Mouse (Mus musculus) forebrain, embryonic 14.5 days (tissue): ENCODE data around the gene Rreb1. TPM values are rescaled to one million over a fixed set of nuclear protein-coding genes. Genes with fewer than 3 reads are reported as not detected.

Source experiments
- ATAC-seq: fragments of 200-750 bp; cut with Nextera tagmentation; 2 replicates; pipeline ENCODE4 v1.8.0; 2017; ENCODE audit warnings: mild to moderate bottlenecking, moderate library complexity
- DNase-seq: peaks from one replicate; pipeline ENCODE4 v3.0.0-alpha.2; 2015; ENCODE audit warnings: low spot score
- H3K27ac ChIP-seq: fragments of 300-500 bp; sonication (generic); 2 replicates; pipeline ENCODE4 v1.5.1; 2014; ENCODE audit warnings: low read depth, mild to moderate bottlenecking, control low read depth, low read length, moderate library complexity
- H3K27me3 ChIP-seq: fragments of 300-500 bp; sonication (generic); replicated peaks from 2 replicates; pipeline ENCODE4 v1.6.1; 2014; ENCODE audit warnings: low read length, control low read depth, mixed read lengths; ENCODE audit not compliant: control insufficient read depth, insufficient read depth
- H3K36me3 ChIP-seq: fragments of 300-500 bp; sonication (generic); 2 replicates; pipeline ENCODE4 v1.6.1; 2014; ENCODE audit warnings: low read length, control low read depth; ENCODE audit not compliant: control insufficient read depth, insufficient read depth
- H3K4me1 ChIP-seq: fragments of 300-500 bp; sonication (generic); 2 replicates; pipeline ENCODE4 v1.6.1; 2014; ENCODE audit warnings: antibody characterized with exemption, low read length, control low read depth; ENCODE audit not compliant: control insufficient read depth, insufficient read depth
- H3K4me2 ChIP-seq: fragments of 300-500 bp; sonication (generic); 2 replicates; pipeline ENCODE4 v1.6.1; 2014; ENCODE audit warnings: mild to moderate bottlenecking, control low read depth, low read length
- H3K4me3 ChIP-seq: fragments of 300-500 bp; sonication (generic); 2 replicates; pipeline ENCODE4 v1.5.1; 2014; ENCODE audit warnings: low read depth, low read length, control low read depth
- H3K9ac ChIP-seq: fragments of 300-500 bp; sonication (generic); 2 replicates; pipeline ENCODE4 v1.6.1; 2014; ENCODE audit warnings: mild to moderate bottlenecking, low read length, control low read depth, moderate library complexity
- H3K9me3 ChIP-seq: fragments of 300-500 bp; sonication (generic); replicated peaks from 2 replicates; pipeline ENCODE4 v1.6.1; 2016; ENCODE audit warnings: low read length, control low read depth, mixed read lengths; ENCODE audit not compliant: control insufficient read depth
- WGBS: fragments of 180-500 bp; shearing (Covaris S2); extraction: QIAGEN DNeasy Blood & Tissue Kit; methylation state at CpG from one replicate; pipeline ENCODE4 v1.1.7; 2014; 5-methylcytosine and 5-hydroxymethylcytosine counted together
- polyA plus RNA-seq: library from polyadenylated mRNA; unstranded; fragments of >200 nt; fragmentation: Nextera tagmentation; extraction: Ambion mirVana; gene quantifications from 2 replicates; pipeline ENCODE4 v1.2.1, GENCODE M21; 2014

The Rreb1 gene
- polyA plus RNA-seq, 1 experiment from 2014 or later: 1.5 TPM

- H3K4me2 ChIP-seq: no peak overlapping the region
- WGBS: 85% methylated on average over 2 of the region's 2 CpGs
Measured at GRCm38 (mm10) chr13:37909225-37909624, 131.0 kb downstream of the Rreb1 start.

GRCm38 (mm10) chr13:37912011-37912410 is 133.8 kb downstream of the Rreb1 start:
- no peaks in the 10 kb centered on the region for H3K4me1 ChIP-seq
- DNase-seq (no peak), ATAC-seq (no peak)
- no peaks in the 10 kb centered on the region for H3K27me3 ChIP-seq
- H3K4me2 ChIP-seq: no peak overlapping the region
- H3K27ac ChIP-seq: no peak overlapping the region
- WGBS: 89% methylated on average over 6 of the region's 6 CpGs
- H3K9ac ChIP-seq: no peak overlapping the region
- no peaks in the 10 kb centered on the region for H3K36me3 ChIP-seq
- H3K9me3 ChIP-seq: no peaks in the 10 kb centered on the region
- H3K4me3 ChIP-seq: no peak overlapping the region

More at GRCm38 (mm10) chr13:37909225-37909624, 131.0 kb downstream of the Rreb1 start:
- Histone ChIP-seq H3K9me3 (no peaks in the 10 kb centered on the region), H3K4me3 (no peak overlapping the region), H3K4me1 (no peaks in the 10 kb centered on the region), H3K27me3 (no peaks in the 10 kb centered on the region), H3K9ac (no peak overlapping the region), H3K27ac (no peak overlapping the region), H3K36me3 (no peaks in the 10 kb centered on the region)
- ATAC-seq (no peak), DNase-seq (no peak)

DNA sequence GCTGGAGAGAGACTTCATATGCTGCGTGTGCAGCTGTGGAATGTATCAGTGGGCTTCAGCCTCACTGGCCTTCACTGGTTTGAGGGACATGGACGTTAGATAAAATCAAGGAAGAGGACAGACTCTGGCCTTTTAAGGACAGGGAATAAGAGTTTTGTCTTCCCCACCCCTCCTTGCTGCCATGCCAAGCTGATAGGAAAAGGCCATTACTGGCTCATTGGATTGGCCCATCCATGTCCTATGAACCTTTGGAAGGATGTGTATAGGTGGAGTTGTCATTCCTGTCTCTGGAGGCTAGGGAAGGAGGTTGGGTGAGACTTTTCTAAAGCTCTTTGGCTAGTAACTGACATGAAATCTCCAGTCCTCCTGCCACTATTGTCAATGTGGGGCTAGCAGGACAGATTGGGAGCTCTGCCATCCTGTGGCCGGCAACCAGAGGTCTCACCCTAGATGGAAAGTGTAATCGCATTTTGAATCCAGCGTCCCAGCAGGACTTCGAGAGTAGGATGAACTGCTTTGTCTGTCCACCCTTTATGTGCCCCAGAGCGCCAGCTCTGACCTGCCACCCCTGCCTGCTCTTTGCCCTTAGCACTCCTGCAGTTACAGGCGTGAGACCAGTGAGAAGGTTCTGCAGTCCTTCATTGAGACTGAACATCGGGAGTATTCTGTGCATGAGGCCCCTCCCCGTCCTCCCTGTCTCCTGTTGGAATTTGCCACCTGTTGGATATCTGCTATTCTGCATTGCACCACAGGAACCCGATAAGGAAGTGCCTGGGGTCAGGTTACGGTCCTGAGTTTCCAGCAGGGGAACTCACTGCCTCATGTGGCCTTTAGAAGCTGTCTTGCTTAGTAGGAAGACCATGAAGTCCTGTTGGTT is 134.6 kb downstream of the Rreb1 start:
- DNase-seq: no peak
- Histone ChIP-seq H3K4me2 (no peak overlapping the region), H3K9ac (no peak overlapping the region), H3K27me3 (no peaks in the 10 kb centered on the region), H3K4me3 (no peak overlapping the region), H3K27ac (no peak overlapping the region), H3K4me1 (no peaks in the 10 kb centered on the region), H3K36me3 (no peaks in the 10 kb centered on the region), H3K9me3 (no peaks in the 10 kb centered on the region)
- ATAC-seq: no peak
- 58% methylated on average over 12 of the region's 12 CpGs for WGBS

DNA sequence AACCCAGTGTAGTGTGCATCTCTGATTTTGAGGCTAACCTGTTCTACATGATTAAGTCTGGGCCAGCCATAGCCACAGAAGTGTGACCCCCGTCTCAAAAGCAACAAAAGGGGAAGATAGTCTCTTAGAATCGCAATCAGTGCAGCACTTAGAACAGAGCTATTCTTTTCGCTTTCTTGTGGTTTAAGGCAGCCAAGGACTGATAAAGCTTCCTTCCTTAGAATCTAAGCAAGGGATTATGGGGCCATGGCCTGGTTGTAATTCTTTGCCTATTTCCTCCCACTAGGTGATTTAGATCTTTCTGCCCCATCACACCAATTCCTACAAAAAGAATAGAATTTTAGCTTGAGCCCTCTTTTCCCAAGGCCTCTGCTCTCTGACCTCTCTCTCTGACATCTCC is 135.8 kb downstream of the Rreb1 start:
- Histone ChIP-seq H3K36me3 (no peaks in the 10 kb centered on the region), H3K9me3 (no peaks in the 10 kb centered on the region), H3K27me3 (no peaks in the 10 kb centered on the region), H3K27ac (no peak overlapping the region), H3K9ac (no peak overlapping the region), H3K4me1 (no peaks in the 10 kb centered on the region), H3K4me3 (no peak overlapping the region), H3K4me2 (no peak overlapping the region)
- DNase-seq (no peak), ATAC-seq (no peak)
- WGBS: 62% methylated on average over 3 of the region's 3 CpGs

GRCm38 (mm10) chr13:37918336-37919261 is 140.4 kb downstream of the Rreb1 start:
- ATAC-seq (no peak), DNase-seq (no peak)
- H3K4me3 ChIP-seq: no peak overlapping the region
- H3K9me3 ChIP-seq: no peaks in the 10 kb centered on the region
- 85% methylated on average over 15 of the region's 15 CpGs for WGBS
- no peaks in the 10 kb centered on the region for H3K36me3 ChIP-seq
- H3K4me1 ChIP-seq: no peaks in the 10 kb centered on the region
- H3K27me3 ChIP-seq: no peaks in the 10 kb centered on the region
- H3K9ac ChIP-seq: no peak overlapping the region
- H3K27ac ChIP-seq: no peak overlapping the region
- no peak overlapping the region for H3K4me2 ChIP-seq

GRCm38 (mm10) chr13:37919711-37920277 is 141.6 kb downstream of the Rreb1 start:
- Histone ChIP-seq H3K4me3 (no peak overlapping the region), H3K27ac (no peak overlapping the region), H3K27me3 (no peaks in the 10 kb centered on the region), H3K4me1 (no peaks in the 10 kb centered on the region), H3K4me2 (no peak overlapping the region), H3K9ac (no peak overlapping the region), H3K36me3 (no peaks in the 10 kb centered on the region), H3K9me3 (no peaks in the 10 kb centered on the region)
- DNase-seq: no peak
- ATAC-seq: no peak
- 85% methylated on average over 3 of the region's 3 CpGs for WGBS

DNA sequence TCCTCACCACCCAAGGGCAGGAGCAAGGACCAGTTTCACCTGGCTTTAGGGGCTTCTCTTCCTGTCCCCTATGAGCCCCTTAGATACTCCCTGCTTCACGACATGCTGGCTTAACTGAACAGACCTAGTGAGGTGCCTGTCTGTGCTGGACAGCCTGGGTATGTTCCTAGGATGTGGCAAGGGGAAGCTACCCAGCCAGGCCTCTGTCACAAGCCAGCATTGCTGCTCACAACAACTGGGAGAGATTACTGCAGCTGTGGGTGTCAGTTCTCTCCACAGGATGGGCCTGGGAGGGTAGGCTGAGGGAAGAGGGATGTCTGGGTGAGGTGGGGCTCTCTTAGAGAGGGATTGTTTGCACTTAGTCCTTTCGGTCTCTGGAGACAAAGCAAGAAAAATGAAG is 142.5 kb downstream of the Rreb1 start:
- 13% methylated on average over 2 of the region's 2 CpGs for WGBS
- H3K4me3 ChIP-seq: no peak overlapping the region
- H3K36me3 ChIP-seq: no peaks in the 10 kb centered on the region
- H3K9me3 ChIP-seq: no peaks in the 10 kb centered on the region
- H3K9ac ChIP-seq: no peak overlapping the region
- no peaks in the 10 kb centered on the region for H3K27me3 ChIP-seq
- ATAC-seq (no peak), DNase-seq (no peak)
- no peak overlapping the region for H3K27ac ChIP-seq
- no peaks in the 10 kb centered on the region for H3K4me1 ChIP-seq
- H3K4me2 ChIP-seq: no peak overlapping the region

DNA sequence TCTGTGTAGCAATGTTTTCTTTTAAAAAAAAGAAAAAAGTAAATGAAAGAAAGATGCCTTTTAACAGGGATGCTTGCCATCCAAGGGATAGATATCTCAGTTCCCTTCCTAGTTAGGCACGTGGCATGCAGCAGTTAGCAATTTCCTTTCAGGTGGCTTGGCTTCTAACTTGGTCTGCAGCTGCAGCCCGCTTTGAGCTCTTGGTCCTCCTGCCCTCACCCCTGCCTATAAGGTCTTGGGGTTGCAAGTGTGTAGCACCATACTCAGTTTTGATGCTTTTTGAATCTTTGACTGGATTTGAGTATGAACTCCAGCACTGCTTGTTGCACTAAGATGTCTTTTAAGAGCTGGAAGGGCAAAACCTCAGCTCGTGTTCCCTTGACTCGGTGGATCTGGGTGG is 144.9 kb downstream of the Rreb1 start:
- ATAC-seq (no peak), DNase-seq (no peak)
- no peak overlapping the region for H3K27ac ChIP-seq
- no peak overlapping the region for H3K9ac ChIP-seq
- no peaks in the 10 kb centered on the region for H3K4me1 ChIP-seq
- no peaks in the 10 kb centered on the region for H3K27me3 ChIP-seq
- no peaks in the 10 kb centered on the region for H3K36me3 ChIP-seq
- H3K9me3 ChIP-seq: no peaks in the 10 kb centered on the region
- no peak overlapping the region for H3K4me3 ChIP-seq
- no peak overlapping the region for H3K4me2 ChIP-seq
- WGBS: 90% methylated on average over 4 of the region's 4 CpGs
